Mouse (Mus musculus) C2C12 (cell line): ENCODE data around the gene Phlda3.

Experiments
- CTCF ChIP-seq: IDR thresholded peaks from one replicate; pipeline ENCODE4 v1.5.1; 2011; ENCODE audit not compliant: control insufficient read depth, insufficient read depth, insufficient read length
- FOSL1 ChIP-seq: IDR thresholded peaks from one replicate; pipeline ENCODE4 v1.8.0; 2011; ENCODE audit warnings: mild to moderate bottlenecking, low read length; ENCODE audit not compliant: poor library complexity, insufficient read depth, severe bottlenecking
- MAX ChIP-seq: IDR thresholded peaks from one replicate; pipeline ENCODE4 v1.6.1; 2011; ENCODE audit warnings: mild to moderate bottlenecking, control low read depth
- USF1 ChIP-seq: IDR thresholded peaks from one replicate; pipeline ENCODE4 v1.6.1; 2011; ENCODE audit warnings: low read depth, mild to moderate bottlenecking, control low read depth, moderate library complexity

GRCm38 (mm10) chr1:135725936-135726335 is 40.0 kb upstream of the Phlda3 start:
- TF ChIP-seq CTCF (no peak), FOSL1 (no peak), USF1 (no peak), MAX (no peak)
